Mouse (Mus musculus): ENCODE results near the gene Lrrc42.

DNA sequence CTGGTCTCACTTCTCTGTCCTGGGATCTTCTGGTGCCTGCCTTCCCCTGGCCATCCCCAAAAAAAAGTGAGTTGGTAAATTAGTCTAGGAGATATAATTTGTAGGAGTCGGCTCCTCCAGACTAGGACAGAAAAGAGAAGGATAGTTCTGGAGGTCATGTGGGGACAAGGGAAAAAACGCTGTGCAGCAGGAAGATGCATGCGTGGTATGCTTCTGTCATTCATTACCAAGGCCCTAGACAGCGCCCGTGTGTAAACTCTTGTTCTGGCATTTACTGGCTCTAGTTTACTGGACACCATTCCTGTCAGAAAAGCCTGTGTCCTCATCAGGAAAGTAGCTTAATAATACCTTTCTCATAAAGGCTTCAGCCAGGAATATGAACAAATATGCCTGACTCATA lies 21.2 kb upstream of the Lrrc42 start:
- no peak for TF ChIP-seq POLR2A (IDR thresholded peaks at IDR 0.05; ENCODE audit: borderline replicate concordance, low read depth, low read length)
- TF ChIP-seq CTCF (IDR thresholded peaks at IDR 0.05; ENCODE audit: low read depth, low read length): no peak

Data from bone marrow macrophage, adult 2 months (primary cell).